Mouse (Mus musculus) spleen, adult 2 months (tissue): ENCODE results near the gene Slc25a22. TPM values are rescaled to one million over a fixed set of nuclear protein-coding genes. Genes with fewer than 3 reads are reported as not detected.

Experiments used
- DNase-seq, 2 experiments: peaks; one replicate each; pipeline versions ENCODE4 v3.0.0 to v3.0.0-alpha.2; 2012 to 2021; ENCODE audit warnings: low spot score in 2 of 2, low read depth in 1 of 2
- H3K27ac ChIP-seq: fragments of 200-500 bp; 2 replicates; pipeline ENCODE4 v1.5.1; 2012; ENCODE audit warnings: low read length, inconsistent platforms; ENCODE audit not compliant: insufficient read depth
- H3K27me3 ChIP-seq: fragments of 200-500 bp; 2 replicates; pipeline ENCODE4 v1.6.1; 2012; ENCODE audit warnings: mild to moderate bottlenecking, moderate library complexity, low read length, inconsistent platforms; ENCODE audit not compliant: control insufficient read depth, insufficient read depth
- H3K36me3 ChIP-seq: fragments of 200-500 bp; 2 replicates; pipeline ENCODE4 v1.6.1; 2012; ENCODE audit warnings: mild to moderate bottlenecking, low read length, inconsistent platforms; ENCODE audit not compliant: control insufficient read depth, insufficient read depth
- H3K4me1 ChIP-seq: fragments of 200-500 bp; 2 replicates; pipeline ENCODE4 v1.6.1; 2011; ENCODE audit warnings: inconsistent platforms; ENCODE audit not compliant: control insufficient read depth, insufficient read depth, insufficient read length
- H3K4me3 ChIP-seq: fragments of 200-500 bp; 2 replicates; pipeline ENCODE4 v1.5.1; 2011; ENCODE audit warnings: mild to moderate bottlenecking, inconsistent platforms; ENCODE audit not compliant: insufficient read depth, insufficient read length; ENCODE audit errors: extremely low read depth
- CTCF ChIP-seq: fragments of 200-500 bp; IDR thresholded peaks from 2 replicates; pipeline ENCODE4 v1.5.1; 2011; ENCODE audit warnings: mild to moderate bottlenecking, inconsistent platforms; ENCODE audit not compliant: insufficient read depth, insufficient read length, insufficient replicate concordance; ENCODE audit errors: extremely low read depth
- POLR2A ChIP-seq: fragments of 200-500 bp; IDR thresholded peaks from 2 replicates; pipeline ENCODE4 v1.6.1; 2011; ENCODE audit warnings: low read depth, low read length, inconsistent platforms
- WGBS: fragments of 180-500 bp; shearing (Covaris S2); methylation state at CpG from one replicate; pipeline ENCODE4 v1.1.7; 2018; 5-methylcytosine and 5-hydroxymethylcytosine counted together
- polyA plus RNA-seq: library from polyadenylated mRNA; depleted of rRNA; stranded (reverse); fragments of >200 nt; gene quantifications from 2 replicates; pipeline ENCODE4 v1.2.3, GENCODE M21; 2012

Slc25a22 gene
- polyA plus RNA-seq, 1 experiment = 66.2 TPM

GRCm38 (mm10) chr7:141476981-141477370 lies 39.3 kb upstream of the Slc25a22 start:
- Histone ChIP-seq H3K27ac (peak overlapping the region; percentile 91), H3K4me3 (peak overlapping the region; percentile 3; the same call in 1 of the 2 replicates), H3K4me1 (peaks cover 16% of the 10 kb centered on the region), H3K27me3 (peaks cover 9% of the 10 kb centered on the region), H3K36me3 (peaks cover 3% of the 10 kb centered on the region)
- no peak for DNase-seq
- TF ChIP-seq CTCF (no peak), POLR2A (no peak)
- 5% methylated on average over 7 of the region's 7 CpGs for WGBS

DNA sequence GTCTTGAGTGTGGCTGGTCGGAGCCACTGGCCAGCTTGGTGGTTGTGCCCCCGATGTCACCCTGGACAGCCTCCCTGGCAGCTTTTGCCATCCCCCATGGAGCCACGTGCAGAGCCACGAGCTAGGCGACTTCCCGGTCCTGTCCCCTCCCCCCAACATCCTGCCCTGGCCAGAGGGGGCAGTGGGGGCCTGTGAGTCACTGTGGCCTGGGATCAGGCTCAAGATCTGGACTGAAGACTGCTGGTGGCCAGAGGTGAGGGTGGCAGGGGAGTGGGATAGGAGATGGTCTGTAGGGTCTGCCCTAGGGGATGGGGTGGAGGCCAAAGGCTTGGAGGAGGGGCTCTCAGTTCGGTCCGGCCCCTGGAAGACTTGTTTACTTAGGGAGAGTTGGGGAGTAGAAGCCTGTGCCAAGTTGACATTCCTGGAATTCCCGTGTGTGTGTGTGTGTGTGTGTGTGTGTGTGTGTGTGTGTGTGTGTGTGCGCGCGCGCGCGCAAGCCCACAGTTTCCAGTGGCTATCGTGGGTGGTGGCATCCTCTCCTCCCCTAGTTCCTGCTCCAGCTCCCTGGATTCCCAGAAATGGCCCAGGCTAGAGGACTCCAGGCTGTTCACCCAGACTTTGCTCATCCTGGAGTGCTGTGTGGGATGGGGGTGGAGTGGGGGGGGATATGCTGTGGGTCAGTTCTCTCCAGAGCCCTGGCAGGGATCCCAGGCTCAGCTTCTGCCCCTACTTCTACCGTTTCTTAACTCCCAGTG lies 38.7 kb upstream of the Slc25a22 start:
- Histone ChIP-seq H3K36me3 (peaks cover 3% of the 10 kb centered on the region), H3K27me3 (peaks cover 7% of the 10 kb centered on the region; the same call in 1 of the 2 replicates), H3K27ac (peak overlapping the region; percentile 91), H3K4me1 (peaks cover 16% of the 10 kb centered on the region), H3K4me3 (peak overlapping the region; percentile 74)
- peak in 1 of 2 experiments; percentile 54 for DNase-seq
- 13% methylated on average over 14 of the region's 17 CpGs for WGBS
- no peak for TF ChIP-seq POLR2A
- no peak for TF ChIP-seq CTCF

DNA sequence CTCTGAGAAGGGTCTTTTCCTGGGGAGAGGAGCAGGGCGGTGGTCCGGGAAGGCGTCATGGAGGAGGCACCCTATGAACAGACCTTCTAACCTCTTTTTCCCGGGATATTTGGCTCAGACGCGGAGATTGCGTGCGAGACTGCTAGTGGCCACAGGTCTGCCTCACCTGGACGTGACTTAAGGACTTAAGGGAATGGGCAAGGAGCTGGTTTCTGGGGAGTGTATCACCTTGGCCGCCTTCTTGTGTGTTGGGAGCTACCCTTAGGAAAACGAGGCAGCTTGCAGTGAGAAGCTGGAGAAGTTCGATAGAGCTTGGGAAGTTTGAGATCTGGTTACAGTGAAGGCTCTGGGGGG lies 38.1 kb upstream of the Slc25a22 start:
- peaks cover 16% of the 10 kb centered on the region for H3K4me1 ChIP-seq
- no peak for DNase-seq
- H3K4me3 ChIP-seq = peak overlapping the region; percentile 74
- H3K27me3 ChIP-seq = peaks cover 7% of the 10 kb centered on the region; the same call in 1 of the 2 replicates
- peaks cover 6% of the 10 kb centered on the region for H3K36me3 ChIP-seq
- WGBS = 2% methylated on average over 12 of the region's 12 CpGs
- TF ChIP-seq POLR2A = no peak
- no peak for TF ChIP-seq CTCF
- H3K27ac ChIP-seq = peak overlapping the region; percentile 91

GRCm38 (mm10) chr7:141475011-141475804 lies 37.5 kb upstream of the Slc25a22 start, which contains the start of the genes Polr2l and Tspan4:
Polr2l (minus strand) TSS chr7:141475132.
Tspan4 (plus strand) TSS chr7:141475240.
- H3K36me3 ChIP-seq = peaks cover 11% of the 10 kb centered on the region
- TF ChIP-seq POLR2A = peak; percentile 64
- no peak for TF ChIP-seq CTCF
- WGBS = under 1% methylated on average over 87 of the region's 87 CpGs
- H3K27me3 ChIP-seq = peaks cover 7% of the 10 kb centered on the region; the same call in 1 of the 2 replicates
- H3K4me1 ChIP-seq = peaks cover 12% of the 10 kb centered on the region
- peak within 1 kb of the TSS; percentile 91 for H3K27ac ChIP-seq
- peak within 1 kb of the TSS; percentile 74 for H3K4me3 ChIP-seq
- peak; percentile 75 to 79 for DNase-seq

DNA sequence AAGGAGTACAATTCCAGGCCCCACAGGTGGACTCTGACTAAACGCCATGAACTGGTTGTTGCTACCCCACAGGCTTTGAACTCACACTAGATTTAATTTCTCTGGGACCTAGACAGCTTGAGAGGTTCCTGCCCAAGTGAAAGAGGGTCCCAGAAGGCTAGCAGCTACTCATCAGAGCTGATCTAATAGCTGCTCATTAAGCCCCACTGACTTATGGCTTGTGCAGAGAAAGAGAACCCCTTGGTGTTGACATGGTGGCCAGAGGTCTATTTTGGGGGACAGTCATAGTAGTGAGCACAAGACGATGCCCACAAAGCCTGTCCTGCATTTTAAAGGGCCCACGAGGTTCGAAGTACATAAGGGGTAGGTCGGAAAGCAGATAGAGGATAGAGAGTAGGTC lies 36.5 kb upstream of the Slc25a22 start:
- TF ChIP-seq CTCF (no peak), POLR2A (no peak)
- WGBS = 8% methylated on average over 5 of the region's 5 CpGs
- H3K4me1 ChIP-seq = peaks cover 15% of the 10 kb centered on the region
- H3K4me3 ChIP-seq = peak overlapping the region; percentile 74
- H3K27ac ChIP-seq = no peak overlapping the region
- no peak for DNase-seq
- H3K36me3 ChIP-seq = peaks cover 12% of the 10 kb centered on the region
- H3K27me3 ChIP-seq = peaks cover 7% of the 10 kb centered on the region; the same call in 1 of the 2 replicates

DNA sequence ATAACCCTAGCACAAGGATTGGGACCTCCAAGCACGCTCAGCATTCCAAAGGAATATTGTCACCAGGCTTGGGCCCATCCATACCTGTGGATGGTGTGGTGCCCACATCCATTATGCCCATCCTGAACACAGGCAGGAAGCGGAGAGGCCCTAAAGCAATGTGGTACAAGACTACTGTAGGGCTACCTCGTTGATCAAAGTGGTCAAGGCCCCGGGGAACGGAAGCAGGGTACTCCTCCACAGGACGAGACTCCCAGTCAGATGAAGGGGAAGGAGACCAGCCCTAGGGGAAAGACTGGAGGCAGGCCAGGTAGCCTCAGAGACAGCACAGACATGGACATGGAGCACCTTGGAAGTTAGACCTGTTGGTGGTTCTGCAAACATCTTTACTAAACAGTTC lies 35.1 kb upstream of the Slc25a22 start:
- WGBS = 89% methylated on average over 6 of the region's 6 CpGs
- Histone ChIP-seq H3K36me3 (peaks cover 12% of the 10 kb centered on the region), H3K4me1 (peaks cover 24% of the 10 kb centered on the region), H3K27ac (no peak overlapping the region), H3K4me3 (no peak overlapping the region), H3K27me3 (peaks cover 7% of the 10 kb centered on the region; the same call in 1 of the 2 replicates)
- TF ChIP-seq CTCF (no peak), POLR2A (no peak)
- no peak for DNase-seq
